Mouse (Mus musculus) spleen, adult 2 months (tissue): Measurements from ENCODE around the gene Gpr176. TPM values are rescaled to one million over a fixed set of nuclear protein-coding genes. Genes with fewer than 3 reads are reported as not detected.
A peak's percentile ranks its signal among the peaks of the same experiment; 100 is the strongest.

Source experiments
- DNase-seq, 2 experiments: peaks; one replicate each; pipeline versions ENCODE4 v3.0.0 to v3.0.0-alpha.2; 2012 to 2021; ENCODE audit warnings: low spot score in 2 of 2, low read depth in 1 of 2
- H3K27ac ChIP-seq: fragments of 200-500 bp; 2 replicates; pipeline ENCODE4 v1.5.1; 2012; ENCODE audit warnings: low read length, inconsistent platforms; ENCODE audit not compliant: insufficient read depth
- H3K27me3 ChIP-seq: fragments of 200-500 bp; 2 replicates; pipeline ENCODE4 v1.6.1; 2012; ENCODE audit warnings: mild to moderate bottlenecking, moderate library complexity, low read length, inconsistent platforms; ENCODE audit not compliant: control insufficient read depth, insufficient read depth
- H3K36me3 ChIP-seq: fragments of 200-500 bp; 2 replicates; pipeline ENCODE4 v1.6.1; 2012; ENCODE audit warnings: mild to moderate bottlenecking, low read length, inconsistent platforms; ENCODE audit not compliant: control insufficient read depth, insufficient read depth
- H3K4me1 ChIP-seq: fragments of 200-500 bp; 2 replicates; pipeline ENCODE4 v1.6.1; 2011; ENCODE audit warnings: inconsistent platforms; ENCODE audit not compliant: control insufficient read depth, insufficient read depth, insufficient read length
- H3K4me3 ChIP-seq: fragments of 200-500 bp; 2 replicates; pipeline ENCODE4 v1.5.1; 2011; ENCODE audit warnings: mild to moderate bottlenecking, inconsistent platforms; ENCODE audit not compliant: insufficient read depth, insufficient read length; ENCODE audit errors: extremely low read depth
- CTCF ChIP-seq: fragments of 200-500 bp; IDR thresholded peaks from 2 replicates; pipeline ENCODE4 v1.5.1; 2011; ENCODE audit warnings: mild to moderate bottlenecking, inconsistent platforms; ENCODE audit not compliant: insufficient read depth, insufficient read length, insufficient replicate concordance; ENCODE audit errors: extremely low read depth
- POLR2A ChIP-seq: fragments of 200-500 bp; IDR thresholded peaks from 2 replicates; pipeline ENCODE4 v1.6.1; 2011; ENCODE audit warnings: low read depth, low read length, inconsistent platforms
- WGBS: fragments of 180-500 bp; shearing (Covaris S2); methylation state at CpG from one replicate; pipeline ENCODE4 v1.1.7; 2018; 5-methylcytosine and 5-hydroxymethylcytosine counted together
- polyA plus RNA-seq: library from polyadenylated mRNA; depleted of rRNA; stranded (reverse); fragments of >200 nt; gene quantifications from 2 replicates; pipeline ENCODE4 v1.2.3, GENCODE M21; 2012

The Gpr176 gene
- polyA plus RNA-seq, 1 experiment: 1.3 TPM

DNA sequence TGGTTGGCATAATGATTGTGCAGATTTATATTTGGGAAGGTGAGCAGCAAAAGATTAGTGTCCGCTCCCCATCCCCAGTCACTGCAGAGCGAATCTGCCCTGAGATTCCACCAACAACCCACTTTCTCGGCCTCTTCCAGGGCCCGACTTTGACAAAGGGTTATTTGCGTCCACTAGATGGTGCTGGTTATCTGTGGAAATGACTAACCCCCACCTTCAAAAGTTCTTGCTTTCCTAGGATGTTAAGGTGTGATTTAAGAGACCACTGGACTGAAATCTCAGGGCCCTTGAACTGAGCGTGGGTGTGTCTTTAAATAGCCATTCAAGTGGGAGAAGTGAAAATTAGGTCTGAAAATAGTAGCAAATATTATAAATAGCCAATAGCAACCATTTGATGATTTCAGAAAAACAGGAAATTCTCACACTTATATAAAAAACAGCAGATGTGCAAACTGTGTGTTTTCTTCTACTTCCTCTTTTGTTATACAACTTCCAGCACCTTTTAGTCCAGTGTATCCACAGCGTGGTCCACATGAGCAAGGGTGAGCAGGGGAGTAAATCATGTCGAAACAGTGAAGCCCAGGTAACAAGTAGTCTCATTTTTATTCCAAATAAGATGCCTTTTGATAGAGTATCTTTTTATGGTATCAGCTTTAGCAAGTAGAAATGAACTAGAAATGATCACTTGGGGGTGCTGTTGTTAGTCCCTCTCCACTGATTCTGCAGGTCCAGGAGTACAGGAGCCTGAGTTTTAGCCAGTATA, 109.9 kb downstream of the Gpr176 start:
- Histone ChIP-seq H3K27me3 (no peaks in the 10 kb centered on the region), H3K36me3 (no peaks in the 10 kb centered on the region), H3K4me3 (no peak overlapping the region; the same call in 1 of the 2 replicates), H3K27ac (peak overlapping the region; percentile 61), H3K4me1 (no peaks in the 10 kb centered on the region; the same call in none of the 2 replicates)
- TF ChIP-seq POLR2A (no peak), CTCF (peak; percentile 52; the same call in 1 of the 2 replicates)
- 7% methylated on average over 8 of the region's 8 CpGs for WGBS
- peak; percentile 56 to 80 for DNase-seq

DNA sequence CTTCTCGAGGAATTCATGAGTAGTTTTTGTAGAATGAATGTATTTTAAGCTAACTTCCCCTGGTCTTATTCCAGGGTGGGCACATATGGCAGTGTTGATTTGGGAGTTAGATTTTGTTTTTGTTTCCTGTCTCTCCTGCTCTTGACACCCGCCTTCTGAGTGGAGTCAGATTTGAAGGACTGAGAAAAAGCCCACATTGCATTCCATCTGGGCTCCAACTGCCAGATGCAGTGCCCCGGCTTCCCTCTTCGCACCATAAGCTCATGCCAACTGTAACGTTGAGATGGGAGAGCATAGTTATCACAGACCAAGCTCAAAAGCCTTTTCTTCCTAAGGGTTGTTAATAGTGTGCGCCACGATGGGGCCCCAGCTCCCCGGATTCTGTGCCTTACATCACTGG, 110.5 kb downstream of the Gpr176 start:
- Histone ChIP-seq H3K27ac (peak overlapping the region; percentile 61), H3K27me3 (no peaks in the 10 kb centered on the region), H3K4me1 (no peaks in the 10 kb centered on the region; the same call in none of the 2 replicates), H3K36me3 (no peaks in the 10 kb centered on the region), H3K4me3 (no peak overlapping the region)
- 50% methylated on average over 8 of the region's 8 CpGs for WGBS
- no peak for DNase-seq
- TF ChIP-seq CTCF (no peak), POLR2A (no peak)

DNA sequence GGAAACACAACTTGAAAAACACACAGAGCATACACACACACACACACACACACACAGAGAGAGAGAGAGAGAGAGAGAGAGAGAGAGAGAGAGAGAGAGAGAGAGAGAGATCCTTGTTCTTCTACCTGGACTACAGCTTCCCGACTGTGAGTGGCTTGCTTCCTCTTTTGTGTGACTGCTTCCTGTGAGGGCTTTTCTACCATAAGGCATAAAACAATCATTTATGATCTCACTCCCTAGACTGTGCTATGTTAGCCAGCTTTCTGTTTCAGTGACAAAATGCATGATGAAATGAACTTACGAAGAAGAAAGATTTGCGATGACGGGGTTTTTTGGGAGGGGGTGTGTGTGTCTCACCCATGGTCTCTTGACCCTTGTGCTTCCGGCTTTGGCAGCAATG, 113.5 kb downstream of the Gpr176 start:
- peak in 1 of 2 experiments; percentile 13 for DNase-seq
- TF ChIP-seq POLR2A: no peak
- TF ChIP-seq CTCF: no peak
- no peaks in the 10 kb centered on the region for H3K27me3 ChIP-seq
- H3K36me3 ChIP-seq: no peaks in the 10 kb centered on the region
- WGBS: 47% methylated on average over 5 of the region's 5 CpGs
- H3K27ac ChIP-seq: peak overlapping the region; percentile 10; the same call in 1 of the 2 replicates
- H3K4me1 ChIP-seq: peaks cover 3% of the 10 kb centered on the region
- H3K4me3 ChIP-seq: no peak overlapping the region; the same call in 1 of the 2 replicates

DNA sequence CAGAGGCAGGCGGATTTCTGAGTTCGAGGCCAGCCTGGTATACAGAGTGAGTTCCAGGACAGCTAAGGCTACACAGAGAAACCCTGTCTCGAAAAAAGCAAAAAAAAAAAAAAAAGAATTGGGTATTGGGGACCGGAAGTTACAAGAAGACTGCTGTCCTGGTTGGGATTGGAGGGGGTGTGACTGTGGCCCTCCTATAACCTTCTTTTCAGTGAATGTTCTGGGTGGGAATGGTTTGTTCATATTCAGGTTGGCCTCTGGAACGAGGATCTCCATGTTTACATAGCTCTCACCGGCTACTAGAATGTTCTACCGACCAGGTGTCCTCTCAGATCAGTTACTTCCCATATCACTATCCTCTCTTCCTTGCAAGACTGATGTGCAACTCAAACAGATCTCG, 116.1 kb downstream of the Gpr176 start:
- WGBS: 57% methylated on average over 8 of the region's 8 CpGs
- Histone ChIP-seq H3K4me3 (peak overlapping the region; percentile 70), H3K4me1 (peaks cover 3% of the 10 kb centered on the region), H3K27me3 (no peaks in the 10 kb centered on the region), H3K27ac (no peak overlapping the region), H3K36me3 (no peaks in the 10 kb centered on the region)
- DNase-seq: no peak
- TF ChIP-seq CTCF (no peak), POLR2A (no peak)

DNA sequence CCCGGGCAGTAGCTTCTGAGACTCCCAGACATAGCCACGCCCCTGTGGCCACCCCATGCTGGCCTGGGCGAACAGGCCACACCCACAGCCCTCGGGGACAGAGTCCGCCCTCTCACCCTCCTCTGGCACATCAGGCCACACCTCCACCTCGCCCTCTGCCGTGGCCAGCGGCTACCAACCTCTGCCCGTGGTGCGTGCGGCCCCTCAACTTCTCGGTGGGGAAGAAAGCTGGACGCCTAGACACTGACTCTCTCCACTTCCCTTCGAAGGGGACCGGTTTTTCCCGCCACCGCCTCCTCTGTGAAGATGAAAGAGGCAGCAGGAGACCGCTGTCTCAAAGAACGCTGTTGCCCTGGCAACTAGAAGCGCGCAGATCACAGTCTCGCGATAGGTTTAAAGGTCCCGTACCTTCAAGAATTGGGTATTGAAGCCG, 116.6 kb downstream of the Gpr176 start, which contains the start of gene Fsip1:
Fsip1 (minus strand) TSS at position 346 of the 433 bp plus-strand sequence.
- H3K36me3 ChIP-seq: no peaks in the 10 kb centered on the region
- WGBS: 2% methylated on average over 25 of the region's 25 CpGs
- peaks cover 3% of the 10 kb centered on the region for H3K4me1 ChIP-seq
- H3K27me3 ChIP-seq: no peaks in the 10 kb centered on the region
- TF ChIP-seq CTCF (no peak), POLR2A (no peak)
- DNase-seq: peak; percentile 81 to 86
- H3K4me3 ChIP-seq: peak within 1 kb of the TSS; percentile 70
- H3K27ac ChIP-seq: no peak within 1 kb of the TSS

DNA sequence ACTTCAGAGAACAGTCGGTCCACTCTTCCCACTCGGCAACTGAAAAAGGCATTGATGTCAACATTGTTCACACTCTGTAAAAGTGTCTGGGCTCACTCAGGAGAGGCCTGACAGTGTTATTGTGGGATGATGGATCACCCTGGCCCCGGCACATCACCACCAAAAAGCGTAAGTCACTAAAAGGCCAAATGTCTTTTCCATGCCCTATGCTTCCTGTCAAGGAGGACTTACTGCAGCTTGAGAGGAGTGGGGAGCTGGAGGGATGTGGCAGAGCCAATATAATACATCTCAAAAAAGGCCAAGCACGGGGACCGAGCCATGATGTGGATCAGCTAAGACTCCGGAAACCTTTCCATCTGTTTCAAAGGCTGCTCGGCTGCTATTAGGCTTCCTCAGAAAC, 118.7 kb downstream of the Gpr176 start:
- WGBS: 90% methylated on average over 8 of the region's 8 CpGs
- no peak for DNase-seq
- H3K4me3 ChIP-seq: no peak overlapping the region
- no peaks in the 10 kb centered on the region for H3K36me3 ChIP-seq
- peaks cover 3% of the 10 kb centered on the region for H3K4me1 ChIP-seq
- TF ChIP-seq CTCF (no peak), POLR2A (no peak)
- no peaks in the 10 kb centered on the region for H3K27me3 ChIP-seq
- no peak overlapping the region for H3K27ac ChIP-seq

DNA sequence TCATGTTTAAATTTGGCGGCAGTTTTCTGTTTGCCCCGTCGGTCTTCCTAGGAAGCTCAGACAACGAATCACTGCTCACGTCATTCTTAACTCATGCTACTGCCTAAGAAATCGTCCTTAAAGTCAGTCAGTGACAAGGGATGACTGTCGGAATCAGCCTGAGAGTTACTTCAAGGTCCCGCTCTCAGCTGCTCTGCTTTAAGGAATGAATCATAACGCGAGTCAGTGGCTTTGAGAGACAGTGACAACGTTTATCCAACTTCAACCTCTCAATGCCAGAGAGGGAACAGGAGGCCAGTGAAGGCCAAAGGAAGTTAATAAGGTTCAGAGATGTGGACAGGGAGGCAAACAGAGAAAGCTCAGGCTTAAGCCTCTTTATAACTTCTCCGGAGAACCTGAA, 124.3 kb downstream of the Gpr176 start:
- no peaks in the 10 kb centered on the region; the same call in 1 of the 2 replicates for H3K4me1 ChIP-seq
- H3K27me3 ChIP-seq: no peaks in the 10 kb centered on the region
- H3K4me3 ChIP-seq: no peak overlapping the region
- no peak overlapping the region for H3K27ac ChIP-seq
- no peaks in the 10 kb centered on the region for H3K36me3 ChIP-seq
- TF ChIP-seq CTCF (no peak), POLR2A (no peak)
- WGBS: 84% methylated on average over 12 of the region's 12 CpGs
- DNase-seq: no peak
